Mouse (Mus musculus): Measurements from ENCODE around the gene Sgms1. TPM values are rescaled to one million over a fixed set of nuclear protein-coding genes. Genes with fewer than 3 reads are reported as not detected.

The Sgms1 gene
- polyA plus RNA-seq, 1 experiment from 2014 or later = 19.1 TPM

DNA sequence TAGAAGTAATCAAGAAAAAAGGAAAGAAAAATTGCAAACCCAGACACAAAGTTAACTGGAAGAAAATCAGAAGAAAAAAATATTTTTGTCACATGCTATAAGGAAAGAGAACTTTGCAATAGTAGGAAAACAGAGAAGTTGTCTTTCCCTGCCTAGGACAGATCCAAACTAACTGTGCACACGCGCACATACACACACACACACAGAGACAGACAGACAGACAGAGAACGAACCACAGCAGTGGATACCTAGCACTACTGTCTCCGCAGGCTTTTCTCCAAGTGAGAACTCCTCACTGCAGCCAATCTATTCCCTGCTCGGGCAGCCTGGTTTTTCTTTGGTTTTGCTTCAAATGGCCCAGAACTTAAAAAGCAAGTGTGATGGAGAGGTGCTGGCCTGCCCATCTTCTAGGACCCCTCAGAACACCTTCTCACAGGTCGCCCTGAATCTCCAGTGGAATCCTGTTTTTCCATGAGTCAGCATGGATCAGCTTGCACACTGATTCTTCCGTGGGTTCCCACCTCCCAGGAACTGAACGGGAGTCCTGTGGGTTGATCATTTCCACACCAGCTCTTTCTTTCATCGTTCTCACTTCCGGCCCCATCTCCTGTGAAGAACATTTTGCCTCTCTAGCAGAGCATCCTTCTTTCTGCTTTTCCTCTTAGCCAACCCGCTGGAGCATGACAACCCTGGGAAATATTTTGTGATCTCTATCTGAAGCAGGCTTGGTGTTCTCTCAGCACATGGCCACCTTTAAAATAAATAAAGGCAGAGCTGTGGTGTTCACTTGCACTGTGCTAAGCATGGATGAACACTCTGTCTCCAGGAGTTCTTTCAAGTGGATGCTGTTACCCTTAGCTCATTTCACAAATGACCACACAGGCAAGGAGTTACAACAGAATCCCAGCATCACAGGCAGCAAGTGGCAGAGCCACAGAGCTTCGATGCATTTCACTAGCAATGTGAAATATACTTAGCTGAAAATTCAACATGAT lies 96.4 kb downstream of the Sgms1 start:
- Histone ChIP-seq H3K27ac (no peak overlapping the region), H3K9ac (no peak overlapping the region), H3K4me2 (no peak overlapping the region), H3K4me1 (replicated peaks) (peaks cover 13% of the 10 kb centered on the region; the same call in 1 of the 2 replicates), H3K9me3 (no peaks in the 10 kb centered on the region), H3K27me3 (no peaks in the 10 kb centered on the region), H3K4me3 (no peak overlapping the region), H3K36me3 (no peaks in the 10 kb centered on the region)
- WGBS = 87% methylated on average over 12 of the region's 12 CpGs
- no peak for ATAC-seq (ENCODE audit: low FRiP score)

DNA sequence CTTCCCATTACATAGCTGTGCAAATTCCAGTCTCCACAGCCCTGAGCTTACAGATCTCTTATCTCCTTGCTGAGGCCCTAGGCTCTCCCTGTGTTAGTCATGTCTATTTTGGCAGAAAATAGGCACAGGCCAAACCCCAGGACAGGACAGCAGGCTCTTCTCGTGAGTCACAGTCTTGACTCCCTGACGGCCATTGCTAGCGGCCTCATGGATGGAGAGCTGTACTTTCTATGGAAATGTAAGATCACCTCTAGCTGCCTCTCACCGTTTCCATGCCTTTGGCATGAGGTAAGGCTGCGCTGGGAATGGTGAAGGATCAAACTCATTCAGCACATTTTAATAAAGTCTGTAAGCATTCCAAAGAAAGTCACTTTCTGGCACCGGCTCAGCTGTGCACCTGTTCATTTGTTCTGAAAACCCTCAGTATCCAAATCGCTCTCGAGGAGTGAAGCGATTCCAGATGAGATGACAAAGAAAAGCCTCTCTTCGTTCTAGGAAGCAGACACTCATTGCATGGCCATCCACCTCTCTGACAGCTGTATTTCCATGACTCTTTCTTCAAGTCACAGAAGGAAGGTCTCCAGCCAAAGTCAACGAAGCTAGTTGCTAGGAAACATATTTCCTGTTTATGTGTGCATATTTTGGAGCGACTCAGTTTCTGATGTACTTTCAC lies 97.3 kb downstream of the Sgms1 start:
- Histone ChIP-seq H3K4me3 (no peak overlapping the region), H3K27ac (no peak overlapping the region), H3K4me1 (replicated peaks) (peaks cover 13% of the 10 kb centered on the region; the same call in 1 of the 2 replicates), H3K36me3 (no peaks in the 10 kb centered on the region), H3K9me3 (no peaks in the 10 kb centered on the region), H3K27me3 (no peaks in the 10 kb centered on the region), H3K9ac (no peak overlapping the region), H3K4me2 (no peak overlapping the region)
- ATAC-seq (ENCODE audit: low FRiP score) = no peak
- 83% methylated on average over 12 of the region's 12 CpGs for WGBS

DNA sequence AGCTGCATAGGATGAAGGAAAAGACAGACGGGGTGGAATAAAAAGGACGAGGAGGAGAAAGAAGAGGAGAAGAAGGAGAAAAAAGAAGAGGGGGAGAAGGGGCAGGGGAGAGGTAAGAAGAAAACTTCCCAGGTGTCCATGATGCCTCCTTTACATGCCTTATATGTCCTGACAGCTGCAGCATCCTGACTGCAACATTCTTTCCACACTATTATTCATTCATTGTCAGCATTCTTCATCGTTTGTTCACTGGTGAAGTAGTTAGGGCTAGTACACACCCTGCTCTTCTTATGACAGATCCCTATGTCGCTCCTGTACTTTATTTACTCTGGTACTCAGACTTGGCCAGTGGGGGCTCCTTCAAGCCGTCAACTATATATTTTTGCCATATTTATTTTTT lies 98.4 kb downstream of the Sgms1 start:
- Histone ChIP-seq H3K36me3 (no peaks in the 10 kb centered on the region), H3K4me2 (no peak overlapping the region), H3K9me3 (no peaks in the 10 kb centered on the region), H3K27ac (no peak overlapping the region), H3K4me3 (no peak overlapping the region), H3K9ac (no peak overlapping the region), H3K27me3 (no peaks in the 10 kb centered on the region), H3K4me1 (replicated peaks) (peaks cover 13% of the 10 kb centered on the region; the same call in 1 of the 2 replicates)
- WGBS = 91% methylated on average over 5 of the region's 5 CpGs
- ATAC-seq (ENCODE audit: low FRiP score) = no peak

DNA sequence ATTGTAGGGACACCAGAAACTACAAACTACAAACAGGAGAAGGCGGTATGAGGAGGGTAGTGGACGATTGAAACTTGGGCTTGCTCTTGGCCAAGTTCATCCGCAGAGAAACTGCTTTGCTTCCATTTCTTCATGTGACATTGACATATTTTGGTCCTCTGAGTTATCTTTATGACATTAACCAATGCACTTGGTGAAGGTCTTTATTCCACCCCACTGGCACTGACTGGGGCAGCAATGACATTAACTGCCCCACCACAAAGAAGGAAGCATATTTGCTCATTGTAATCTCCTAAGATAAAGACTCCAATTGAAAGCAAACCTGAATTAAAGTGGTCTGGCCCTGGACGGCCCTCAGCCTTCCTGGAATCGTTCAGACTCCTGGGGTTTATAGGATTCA lies 100.6 kb downstream of the Sgms1 start:
- H3K4me3 ChIP-seq = no peak overlapping the region
- 0 out of 2 replicates have a peak, but pooled peaks cover 8% of the 10 kb centered on the region for H3K4me1 ChIP-seq (replicated peaks)
- H3K9ac ChIP-seq = no peak overlapping the region
- no peaks in the 10 kb centered on the region for H3K27me3 ChIP-seq
- H3K4me2 ChIP-seq = no peak overlapping the region
- no peak for ATAC-seq (ENCODE audit: low FRiP score)
- WGBS = 82% methylated on average over 5 of the region's 5 CpGs
- no peaks in the 10 kb centered on the region for H3K9me3 ChIP-seq
- no peak overlapping the region for H3K27ac ChIP-seq
- H3K36me3 ChIP-seq = no peaks in the 10 kb centered on the region

DNA sequence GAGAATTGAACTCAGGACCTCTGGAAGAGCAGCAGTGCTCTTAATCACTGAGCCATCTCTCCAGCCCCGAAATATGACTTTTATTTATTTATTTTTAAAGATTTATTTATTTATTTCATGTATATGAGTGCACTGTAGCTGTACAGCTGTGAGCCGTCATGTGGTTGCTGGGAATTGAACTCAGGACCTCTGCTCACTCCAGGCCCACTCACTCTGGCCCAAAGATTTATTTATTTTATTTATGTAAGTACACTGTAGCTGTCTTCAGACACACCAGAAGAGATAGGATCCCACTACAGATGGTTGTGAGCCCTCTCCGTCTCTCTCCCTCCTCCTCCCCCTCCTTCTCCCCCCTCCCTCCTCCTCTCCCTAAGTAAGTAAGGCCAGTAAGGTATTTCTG lies 101.7 kb downstream of the Sgms1 start:
- ATAC-seq (ENCODE audit: low FRiP score) = no peak
- 84% methylated on average over 3 of the region's 3 CpGs for WGBS
- Histone ChIP-seq H3K4me2 (no peak overlapping the region), H3K27me3 (no peaks in the 10 kb centered on the region), H3K9me3 (no peaks in the 10 kb centered on the region), H3K4me3 (no peak overlapping the region), H3K4me1 (replicated peaks) (0 out of 2 replicates have a peak, but pooled peaks cover 6% of the 10 kb centered on the region), H3K36me3 (no peaks in the 10 kb centered on the region), H3K9ac (no peak overlapping the region), H3K27ac (no peak overlapping the region)

DNA sequence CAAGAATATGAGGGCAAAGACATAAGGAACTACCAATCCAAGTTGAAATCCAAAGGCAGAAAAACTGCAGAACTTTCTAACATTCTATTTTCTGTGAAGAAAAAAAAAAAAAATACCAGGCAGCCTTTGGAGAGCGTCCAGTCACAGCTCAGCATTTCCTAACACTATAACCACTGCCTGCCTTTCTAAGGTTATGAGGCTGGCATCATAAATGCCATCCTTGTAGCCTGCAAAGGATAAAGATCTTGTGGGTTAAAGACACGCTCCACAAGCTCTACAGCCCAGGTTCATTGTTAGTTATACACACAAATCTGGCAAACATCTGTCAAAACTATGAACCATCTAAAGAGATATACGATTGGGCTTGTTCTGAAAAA lies 104.1 kb downstream of the Sgms1 start:
- H3K27me3 ChIP-seq = no peaks in the 10 kb centered on the region
- H3K4me1 ChIP-seq (replicated peaks) = no peaks in the 10 kb centered on the region; the same call in 1 of the 2 replicates
- no peak overlapping the region for H3K4me3 ChIP-seq
- H3K36me3 ChIP-seq = no peaks in the 10 kb centered on the region
- WGBS = 88% methylated on average over 3 of the region's 3 CpGs
- H3K27ac ChIP-seq = no peak overlapping the region
- no peaks in the 10 kb centered on the region for H3K9me3 ChIP-seq
- H3K9ac ChIP-seq = no peak overlapping the region
- no peak overlapping the region for H3K4me2 ChIP-seq
- ATAC-seq (ENCODE audit: low FRiP score) = no peak

DNA sequence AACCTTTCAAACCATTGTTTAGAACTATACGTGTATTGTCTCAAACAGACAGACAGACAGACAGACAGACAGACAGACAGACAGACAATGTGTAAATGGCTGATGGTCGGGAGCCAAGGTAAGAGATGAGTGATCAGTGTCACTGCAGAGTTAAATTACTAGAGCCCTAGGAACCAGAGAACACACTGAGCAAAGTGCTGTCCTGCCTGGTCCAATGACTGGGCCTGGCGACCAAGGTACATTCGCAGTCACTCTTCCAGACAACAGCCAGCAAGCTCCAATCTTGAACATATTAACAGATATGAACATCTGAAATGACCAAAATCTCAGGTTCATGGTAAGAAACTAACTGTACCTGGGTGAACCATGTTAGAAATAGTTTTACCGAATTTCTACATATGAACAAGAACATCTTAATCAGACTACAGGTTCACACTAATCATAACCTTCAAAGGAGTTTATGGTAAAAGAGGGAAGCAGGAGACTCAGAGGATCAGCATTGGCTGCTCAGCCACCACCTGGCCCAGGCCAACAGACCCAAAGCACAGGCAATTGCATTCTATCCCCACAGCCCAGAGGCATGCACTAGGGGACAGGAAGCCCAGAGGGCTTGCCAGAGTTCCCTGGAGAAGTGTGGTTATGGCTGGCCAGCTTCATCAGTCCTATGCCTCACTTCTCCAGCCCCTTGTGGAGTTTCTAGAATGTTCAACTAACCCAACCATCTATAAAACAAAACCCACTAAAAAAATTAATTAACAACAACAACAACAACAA lies 104.6 kb downstream of the Sgms1 start:
- ATAC-seq (ENCODE audit: low FRiP score) = no peak

DNA sequence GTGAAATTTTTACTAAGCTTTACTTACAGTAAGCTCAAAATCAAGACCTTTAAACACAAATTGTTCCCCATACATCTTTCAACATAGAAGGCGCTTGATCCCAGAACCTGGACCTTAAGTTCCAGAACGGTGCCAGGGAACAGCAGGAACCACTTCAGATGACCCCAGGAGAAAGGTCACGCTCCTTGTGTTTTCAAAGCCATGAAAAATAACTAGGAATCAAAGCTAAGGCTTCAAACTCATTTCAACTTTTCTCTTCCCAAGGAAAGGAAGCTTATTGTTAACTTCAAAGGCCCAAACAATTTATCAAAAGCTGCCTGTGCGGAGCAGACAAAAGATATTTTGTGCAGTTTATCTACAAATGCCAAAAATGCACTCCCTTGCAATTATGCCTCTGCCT lies 107.6 kb downstream of the Sgms1 start:
- 54% methylated on average over 4 of the region's 4 CpGs for WGBS
- ATAC-seq (ENCODE audit: low FRiP score) = no peak
- no peak overlapping the region for H3K4me2 ChIP-seq
- no peaks in the 10 kb centered on the region for H3K9me3 ChIP-seq
- H3K27me3 ChIP-seq = no peaks in the 10 kb centered on the region
- no peaks in the 10 kb centered on the region for H3K36me3 ChIP-seq
- H3K27ac ChIP-seq = no peak overlapping the region
- H3K4me1 ChIP-seq (replicated peaks) = no peaks in the 10 kb centered on the region; the same call in 1 of the 2 replicates
- no peak overlapping the region for H3K4me3 ChIP-seq
- no peak overlapping the region for H3K9ac ChIP-seq

More for the DNA sequence above, 104.6 kb downstream of the Sgms1 start:
- H3K4me3 ChIP-seq = no peak overlapping the region
- WGBS = 92% methylated on average over 5 of the region's 5 CpGs
- no peaks in the 10 kb centered on the region for H3K9me3 ChIP-seq
- H3K27me3 ChIP-seq = no peaks in the 10 kb centered on the region
- no peaks in the 10 kb centered on the region for H3K36me3 ChIP-seq
- no peak overlapping the region for H3K27ac ChIP-seq
- no peak overlapping the region for H3K9ac ChIP-seq
- no peaks in the 10 kb centered on the region; the same call in 1 of the 2 replicates for H3K4me1 ChIP-seq (replicated peaks)
- H3K4me2 ChIP-seq = no peak overlapping the region

DNA sequence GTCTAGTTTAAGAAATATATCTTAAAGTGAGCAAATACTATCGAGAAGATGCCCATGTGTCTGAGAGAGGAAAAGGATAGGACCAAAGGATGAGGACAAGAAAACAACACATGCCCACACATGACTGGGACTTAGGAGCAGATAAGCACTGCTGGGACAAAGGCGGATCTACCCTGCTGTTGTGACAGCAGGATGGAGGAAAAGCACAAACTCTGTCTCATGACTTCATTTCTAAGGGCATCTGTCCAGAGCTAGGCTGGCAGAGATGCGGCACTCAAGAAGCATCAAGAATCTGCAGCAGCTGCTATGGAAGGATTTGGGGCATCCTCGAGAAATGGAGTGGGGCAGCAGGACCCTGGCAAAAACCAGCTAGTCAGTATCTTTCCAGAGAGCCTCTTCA lies 109.1 kb downstream of the Sgms1 start:
- Histone ChIP-seq H3K9ac (no peak overlapping the region), H3K4me1 (replicated peaks) (no peaks in the 10 kb centered on the region; the same call in 1 of the 2 replicates), H3K36me3 (no peaks in the 10 kb centered on the region), H3K27ac (no peak overlapping the region), H3K4me2 (no peak overlapping the region), H3K9me3 (no peaks in the 10 kb centered on the region), H3K4me3 (no peak overlapping the region), H3K27me3 (no peaks in the 10 kb centered on the region)
- no peak for ATAC-seq (ENCODE audit: low FRiP score)
- WGBS = 89% methylated on average over 4 of the region's 4 CpGs

DNA sequence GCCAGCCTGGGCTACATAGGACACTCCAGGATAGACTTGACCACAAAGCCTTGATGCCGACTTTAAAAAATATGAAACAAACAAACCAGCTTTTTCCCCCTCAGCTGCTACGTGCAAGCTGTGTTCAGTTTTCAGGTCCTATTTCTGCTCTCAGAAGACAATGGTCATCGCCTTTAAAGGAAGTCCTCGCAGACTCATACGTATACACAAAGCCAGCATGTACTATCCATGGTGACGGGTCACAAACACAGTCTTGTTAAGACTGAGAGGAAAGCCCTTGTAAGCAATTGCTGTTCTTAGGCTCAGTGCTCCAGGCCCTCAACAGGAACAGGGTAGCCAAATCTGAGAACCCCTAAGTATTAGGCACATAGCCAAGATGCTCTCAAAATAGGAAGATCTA lies 110.1 kb downstream of the Sgms1 start:
- no peaks in the 10 kb centered on the region for H3K36me3 ChIP-seq
- H3K4me3 ChIP-seq = no peak overlapping the region
- no peaks in the 10 kb centered on the region; the same call in 1 of the 2 replicates for H3K4me1 ChIP-seq (replicated peaks)
- no peak overlapping the region for H3K9ac ChIP-seq
- no peaks in the 10 kb centered on the region for H3K27me3 ChIP-seq
- no peak overlapping the region for H3K27ac ChIP-seq
- 94% methylated on average over 6 of the region's 6 CpGs for WGBS
- no peak for ATAC-seq (ENCODE audit: low FRiP score)
- H3K4me2 ChIP-seq = no peak overlapping the region
- H3K9me3 ChIP-seq = no peaks in the 10 kb centered on the region

DNA sequence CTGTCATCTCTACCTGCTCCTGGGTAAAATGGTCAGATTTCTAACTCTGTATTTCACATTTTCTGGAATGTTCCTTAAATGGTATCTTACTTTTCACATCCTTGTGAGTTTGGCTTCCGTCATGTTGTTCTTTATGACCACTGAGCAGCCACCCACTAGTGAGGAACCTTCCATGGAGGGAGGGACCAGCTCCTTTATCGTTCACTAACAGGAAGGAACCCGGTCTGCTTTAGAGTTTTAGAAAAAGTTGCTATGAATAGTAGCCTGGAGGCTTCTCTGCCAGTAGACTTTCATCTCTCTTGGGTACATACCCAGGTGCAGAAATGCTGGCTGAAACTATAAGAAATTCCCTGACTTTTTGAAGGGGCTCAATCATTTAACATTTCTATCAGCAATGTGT lies 111.6 kb downstream of the Sgms1 start:
- Histone ChIP-seq H3K9me3 (no peaks in the 10 kb centered on the region), H3K9ac (no peak overlapping the region), H3K27me3 (no peaks in the 10 kb centered on the region), H3K4me1 (replicated peaks) (peaks cover 7% of the 10 kb centered on the region; the same call in 1 of the 2 replicates), H3K4me2 (no peak overlapping the region), H3K27ac (no peak overlapping the region), H3K36me3 (no peaks in the 10 kb centered on the region), H3K4me3 (no peak overlapping the region)
- no peak for ATAC-seq (ENCODE audit: low FRiP score)
- 88% methylated on average over 3 of the region's 3 CpGs for WGBS

DNA sequence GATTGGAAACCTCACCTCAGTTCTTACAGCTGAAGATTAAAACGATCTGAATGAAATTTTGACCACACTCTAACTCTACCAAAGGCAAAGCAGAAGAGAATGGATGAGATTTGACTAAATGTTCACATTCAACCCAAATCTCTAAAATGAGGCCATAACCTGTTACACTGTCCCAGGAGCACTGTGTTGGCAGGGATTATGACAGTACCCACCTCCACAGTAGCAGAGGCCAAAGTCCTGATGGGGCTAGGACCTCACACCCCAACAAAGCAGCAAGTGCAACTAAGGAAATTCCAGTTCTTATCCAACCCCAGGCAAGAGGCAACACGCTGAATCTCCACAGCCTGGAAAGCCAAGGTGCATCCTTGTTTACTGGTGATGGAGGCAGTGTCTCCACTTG lies 112.2 kb downstream of the Sgms1 start:
- WGBS = 92% methylated on average over 2 of the region's 2 CpGs
- no peak overlapping the region for H3K27ac ChIP-seq
- no peak overlapping the region for H3K4me2 ChIP-seq
- H3K4me1 ChIP-seq (replicated peaks) = peaks cover 12% of the 10 kb centered on the region; the same call in 1 of the 2 replicates
- no peaks in the 10 kb centered on the region for H3K27me3 ChIP-seq
- no peaks in the 10 kb centered on the region for H3K36me3 ChIP-seq
- no peaks in the 10 kb centered on the region for H3K9me3 ChIP-seq
- no peak overlapping the region for H3K4me3 ChIP-seq
- H3K9ac ChIP-seq = no peak overlapping the region
- no peak for ATAC-seq (ENCODE audit: low FRiP score)

Data from hindbrain, embryonic 13.5 days (tissue).